Mouse (Mus musculus) hindbrain, embryonic 16.5 days (tissue): ENCODE measurements at regions not wholly inside any gene's neighbourhood (a gene's known extent, or its start where the extent isn't known, plus 50 kb on each side); places are given as distances from the start of the nearest gene placed in this dataset.

Experiments
- ATAC-seq: fragments of 200-750 bp; cut with Nextera tagmentation; 2 replicates; pipeline ENCODE4 v1.8.0; 2017; ENCODE audit warnings: moderate TSS enrichment, moderate library complexity
- H3K27ac ChIP-seq: fragments of 300-500 bp; sonication (generic); 2 replicates; pipeline ENCODE4 v1.5.1; 2014; ENCODE audit warnings: low read depth, mild to moderate bottlenecking, control low read depth, low read length, moderate library complexity
- H3K27me3 ChIP-seq: fragments of 300-500 bp; sonication (generic); replicated peaks from 2 replicates; pipeline ENCODE4 v1.6.1; 2014; ENCODE audit warnings: low read length; ENCODE audit not compliant: control insufficient read depth, insufficient read depth
- H3K36me3 ChIP-seq: fragments of 300-500 bp; sonication (generic); 2 replicates; pipeline ENCODE4 v1.6.1; 2014; ENCODE audit warnings: mild to moderate bottlenecking, low read length, moderate library complexity, mixed read lengths; ENCODE audit not compliant: control insufficient read depth, insufficient read depth
- H3K4me1 ChIP-seq: fragments of 300-500 bp; sonication (generic); 2 replicates; pipeline ENCODE4 v1.6.1; 2014; ENCODE audit warnings: low read depth, low read length; ENCODE audit not compliant: control insufficient read depth, insufficient read depth
- H3K4me2 ChIP-seq: fragments of 300-500 bp; sonication (generic); 2 replicates; pipeline ENCODE4 v1.6.1; 2014; ENCODE audit warnings: mild to moderate bottlenecking, low read length, control low read depth, moderate library complexity
- H3K4me3 ChIP-seq: fragments of 300-500 bp; sonication (generic); 2 replicates; pipeline ENCODE4 v1.5.1; 2014; ENCODE audit warnings: mild to moderate bottlenecking, low read length, control low read depth, moderate library complexity
- H3K9ac ChIP-seq: fragments of 300-500 bp; sonication (generic); 2 replicates; pipeline ENCODE4 v1.6.1; 2014; ENCODE audit warnings: low read depth, mild to moderate bottlenecking, control low read depth, low read length, moderate library complexity
- H3K9me3 ChIP-seq: fragments of 300-500 bp; sonication (generic); 2 replicates; pipeline ENCODE4 v1.6.1; 2014; ENCODE audit warnings: mild to moderate bottlenecking, low read length, moderate library complexity; ENCODE audit not compliant: control insufficient read depth
- WGBS: fragments of 180-500 bp; shearing (Covaris S2); extraction: QIAGEN DNeasy Blood & Tissue Kit; methylation state at CpG from one replicate; pipeline ENCODE4 v1.1.7; 2014; 5-methylcytosine and 5-hydroxymethylcytosine counted together

- Histone ChIP-seq H3K36me3 (no peaks in the 10 kb centered on the region), H3K4me3 (no peak overlapping the region), H3K4me1 (peaks cover 4% of the 10 kb centered on the region), H3K9me3 (no peaks in the 10 kb centered on the region), H3K4me2 (no peak overlapping the region), H3K27ac (no peak overlapping the region), H3K9ac (no peak overlapping the region), H3K27me3 (no peaks in the 10 kb centered on the region)
- WGBS = 57% methylated on average over 6 of the region's 6 CpGs
- ATAC-seq = no peak
These were observed 168.4 kb downstream of the Matn1 start for GRCm38 (mm10) chr4:131112536-131112935.

- H3K9ac ChIP-seq = no peak overlapping the region
- H3K4me2 ChIP-seq = no peak overlapping the region
- no peaks in the 10 kb centered on the region for H3K27me3 ChIP-seq
- no peaks in the 10 kb centered on the region for H3K9me3 ChIP-seq
- WGBS = 23% methylated on average over 10 of the region's 10 CpGs
- no peak overlapping the region for H3K27ac ChIP-seq
- no peak overlapping the region for H3K4me3 ChIP-seq
- peak; percentile 79 for ATAC-seq
- no peaks in the 10 kb centered on the region; the same call in 1 of the 2 replicates for H3K4me1 ChIP-seq
- no peaks in the 10 kb centered on the region for H3K36me3 ChIP-seq
These were observed 169.6 kb downstream of the Matn1 start for GRCm38 (mm10) chr4:131113727-131114303.

GRCm38 (mm10) chr4:131115247-131115646 lies 171.1 kb downstream of the Matn1 start:
- no peaks in the 10 kb centered on the region for H3K9me3 ChIP-seq
- H3K4me1 ChIP-seq = no peaks in the 10 kb centered on the region; the same call in 1 of the 2 replicates
- no peaks in the 10 kb centered on the region for H3K27me3 ChIP-seq
- H3K4me3 ChIP-seq = no peak overlapping the region
- no peak overlapping the region for H3K4me2 ChIP-seq
- no peak overlapping the region for H3K9ac ChIP-seq
- no peaks in the 10 kb centered on the region for H3K36me3 ChIP-seq
- WGBS = 16% methylated on average over 5 of the region's 5 CpGs
- no peak for ATAC-seq
- H3K27ac ChIP-seq = no peak overlapping the region

- Histone ChIP-seq H3K4me2 (no peak overlapping the region), H3K27me3 (no peaks in the 10 kb centered on the region)
- 62% methylated on average over 4 of the region's 4 CpGs for WGBS
These were observed 174.4 kb downstream of the Matn1 start for GRCm38 (mm10) chr4:131118586-131118985.

GRCm38 (mm10) chr4:131119621-131120020 lies 175.4 kb downstream of the Matn1 start:
- 79% methylated on average over 2 of the region's 2 CpGs for WGBS

More at GRCm38 (mm10) chr4:131118586-131118985, 174.4 kb downstream of the Matn1 start:
- Histone ChIP-seq H3K36me3 (no peaks in the 10 kb centered on the region), H3K9ac (no peak overlapping the region), H3K4me3 (no peak overlapping the region), H3K4me1 (no peaks in the 10 kb centered on the region; the same call in 1 of the 2 replicates), H3K27ac (no peak overlapping the region), H3K9me3 (no peaks in the 10 kb centered on the region)
- ATAC-seq = no peak

GRCm38 (mm10) chr4:131120680-131121079 lies 176.5 kb downstream of the Matn1 start:
- no peaks in the 10 kb centered on the region for H3K9me3 ChIP-seq
- H3K27ac ChIP-seq = no peak overlapping the region
- ATAC-seq = 0 out of 2 replicates have a peak, but pooled peaks have one; percentile 52
- H3K4me2 ChIP-seq = no peak overlapping the region
- no peaks in the 10 kb centered on the region for H3K27me3 ChIP-seq
- H3K36me3 ChIP-seq = no peaks in the 10 kb centered on the region
- H3K4me1 ChIP-seq = no peaks in the 10 kb centered on the region
- WGBS = 76% methylated on average over 5 of the region's 5 CpGs
- H3K4me3 ChIP-seq = no peak overlapping the region
- no peak overlapping the region for H3K9ac ChIP-seq

More at GRCm38 (mm10) chr4:131119621-131120020, 175.4 kb downstream of the Matn1 start:
- H3K9me3 ChIP-seq = no peaks in the 10 kb centered on the region
- H3K27ac ChIP-seq = no peak overlapping the region
- no peaks in the 10 kb centered on the region for H3K27me3 ChIP-seq
- no peaks in the 10 kb centered on the region for H3K36me3 ChIP-seq
- no peak overlapping the region for H3K4me3 ChIP-seq
- no peaks in the 10 kb centered on the region for H3K4me1 ChIP-seq
- no peak for ATAC-seq
- H3K9ac ChIP-seq = no peak overlapping the region
- no peak overlapping the region for H3K4me2 ChIP-seq

GRCm38 (mm10) chr4:131125975-131126374 lies 181.8 kb downstream of the Matn1 start:
- Histone ChIP-seq H3K4me3 (no peak overlapping the region), H3K36me3 (no peaks in the 10 kb centered on the region), H3K27me3 (no peaks in the 10 kb centered on the region), H3K4me1 (no peaks in the 10 kb centered on the region), H3K4me2 (no peak overlapping the region), H3K9me3 (no peaks in the 10 kb centered on the region), H3K9ac (no peak overlapping the region), H3K27ac (no peak overlapping the region)
- no peak for ATAC-seq
- 25% methylated on average over 7 of the region's 7 CpGs for WGBS

GRCm38 (mm10) chr4:131126901-131127300 lies 182.7 kb downstream of the Matn1 start:
- no peak overlapping the region for H3K4me3 ChIP-seq
- 90% methylated on average over 6 of the region's 6 CpGs for WGBS
- H3K27me3 ChIP-seq = no peaks in the 10 kb centered on the region
- H3K4me2 ChIP-seq = no peak overlapping the region
- H3K27ac ChIP-seq = no peak overlapping the region
- no peak overlapping the region for H3K9ac ChIP-seq
- H3K4me1 ChIP-seq = no peaks in the 10 kb centered on the region
- no peak for ATAC-seq
- no peaks in the 10 kb centered on the region for H3K36me3 ChIP-seq
- H3K9me3 ChIP-seq = no peaks in the 10 kb centered on the region

- Histone ChIP-seq H3K9me3 (no peaks in the 10 kb centered on the region), H3K36me3 (no peaks in the 10 kb centered on the region), H3K4me3 (no peak overlapping the region), H3K27ac (no peak overlapping the region), H3K9ac (no peak overlapping the region), H3K27me3 (no peaks in the 10 kb centered on the region; the same call in 1 of the 2 replicates), H3K4me2 (no peak overlapping the region), H3K4me1 (no peaks in the 10 kb centered on the region)
- no peak for ATAC-seq
- 50% methylated on average over 3 of the region's 3 CpGs for WGBS
These were observed 184.5 kb downstream of the Matn1 start for GRCm38 (mm10) chr4:131128646-131129045.
